Mouse (Mus musculus) urinary bladder, postnatal 4 days (tissue): ENCODE data around the gene Blzf1.

ENCODE experiments used
- DNase-seq, 2 experiments: peaks; one replicate each; pipeline ENCODE4 v3.0.0; 2021 to 2022; ENCODE audit warnings: low spot score in 2 of 2

Gene Blzf1

DNA sequence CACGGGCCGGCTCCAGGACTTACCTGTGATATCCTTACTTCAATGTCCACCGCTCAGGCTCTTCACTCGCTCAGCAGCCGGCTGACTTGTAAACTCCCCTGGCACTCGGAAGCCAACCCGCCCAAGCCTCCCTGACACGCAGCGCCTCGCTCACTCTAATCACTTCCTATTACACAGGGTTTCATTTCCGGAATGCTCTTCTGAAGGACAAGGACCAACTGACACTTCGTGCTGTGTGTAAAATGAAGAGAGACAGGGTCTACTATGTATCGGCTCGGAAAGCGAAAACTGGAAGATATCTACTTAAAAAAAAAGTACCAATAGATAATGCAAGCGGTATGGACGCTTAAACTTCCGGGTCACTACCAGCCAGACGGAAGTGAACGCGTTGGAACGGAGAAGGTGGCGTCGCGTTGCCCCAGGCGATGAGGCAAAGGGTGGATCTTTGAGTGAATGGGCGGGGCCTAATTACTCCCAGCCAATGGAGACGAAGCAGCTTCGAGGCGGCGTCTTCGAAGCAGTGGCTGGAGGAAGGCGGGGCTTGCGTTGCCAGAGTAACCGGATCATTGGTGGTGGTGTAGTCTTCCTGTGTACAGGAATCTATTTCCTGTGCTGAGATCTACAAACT is at the start of gene Blzf1:
Blzf1 (minus strand) TSS at position 366 of the 628 bp plus-strand sequence.
- peak; percentile 94 to 99 for DNase-seq

DNA sequence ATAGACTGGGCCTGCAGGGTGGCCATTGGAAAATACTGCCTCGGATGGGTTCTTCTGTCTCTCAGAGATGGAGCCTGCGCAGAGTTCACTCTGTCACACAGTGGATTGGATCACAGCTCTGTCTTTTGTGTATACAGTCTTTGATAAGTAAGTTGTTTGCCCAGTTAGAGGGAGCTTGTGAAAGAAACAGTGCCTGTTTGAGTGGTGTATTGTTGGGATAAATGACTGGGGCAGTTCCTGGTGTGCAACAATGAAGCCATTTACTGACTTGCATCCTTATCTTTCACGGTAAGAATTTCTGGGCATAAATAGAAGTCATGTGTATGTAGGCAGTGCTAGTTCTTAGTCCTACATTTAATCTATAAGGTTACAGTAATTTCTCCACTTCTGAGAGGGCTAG is 46.2 kb upstream of the Blzf1 start:
- no peak for DNase-seq

DNA sequence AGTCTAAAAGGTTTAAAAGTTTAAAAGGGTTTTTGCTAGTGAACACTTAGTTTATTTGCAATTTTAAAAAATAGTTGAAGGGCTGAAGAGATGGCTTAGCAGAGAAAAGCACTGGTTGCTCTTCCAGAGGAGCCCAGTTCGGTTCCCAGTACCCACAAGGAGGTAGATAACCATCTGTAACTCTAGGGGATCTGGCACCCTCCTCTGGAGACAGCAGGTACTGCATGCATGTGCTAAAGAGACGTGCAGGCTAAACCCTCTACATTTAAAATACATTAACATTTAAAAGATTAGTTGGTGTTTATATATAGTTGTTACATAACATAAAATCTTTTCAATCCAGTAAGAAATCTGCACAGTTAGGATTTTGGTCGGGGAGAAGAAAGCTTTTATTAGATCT is 34.9 kb upstream of the Blzf1 start:
- DNase-seq, result no peak

DNA sequence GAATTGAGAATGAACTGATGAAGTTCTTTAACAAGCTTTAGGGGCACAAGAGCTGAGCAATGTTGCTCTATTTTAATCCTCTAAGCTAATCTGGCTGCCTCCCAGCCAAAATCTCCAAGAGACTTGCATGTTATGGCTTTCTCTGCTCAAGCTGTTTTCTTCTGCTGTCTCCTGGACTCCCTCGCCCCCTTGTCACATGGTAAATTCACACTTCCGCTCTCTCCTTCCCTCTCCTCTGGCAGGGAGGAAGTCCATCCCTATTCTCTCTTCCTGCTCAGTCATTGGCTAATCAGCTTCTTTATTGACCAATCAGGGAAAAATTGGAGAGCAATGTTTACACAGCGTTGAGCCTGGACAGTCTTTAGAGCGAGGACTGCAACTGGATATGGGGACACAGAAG is 28.6 kb upstream of the Blzf1 start:
- no peak for DNase-seq

DNA sequence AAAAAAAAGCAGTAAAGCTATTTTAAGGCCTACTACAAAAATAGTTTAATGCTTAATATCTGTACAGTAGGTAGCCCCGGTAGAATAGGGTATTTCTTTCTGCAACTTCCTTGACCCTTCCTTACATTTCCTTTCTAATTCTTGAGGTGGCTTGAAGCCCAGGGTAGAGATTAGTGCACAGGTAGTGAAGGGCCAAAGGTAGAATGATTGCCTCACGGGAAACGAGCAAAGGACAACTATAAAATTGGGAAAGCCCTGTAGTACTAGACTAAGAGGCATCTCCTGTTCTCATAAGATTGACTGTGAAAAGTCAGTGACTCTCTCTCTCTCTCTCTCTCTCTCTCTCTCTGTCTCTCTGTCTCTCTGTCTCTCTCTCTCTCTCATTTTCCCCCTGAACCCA is 28.1 kb upstream of the Blzf1 start:
- no peak for DNase-seq

DNA sequence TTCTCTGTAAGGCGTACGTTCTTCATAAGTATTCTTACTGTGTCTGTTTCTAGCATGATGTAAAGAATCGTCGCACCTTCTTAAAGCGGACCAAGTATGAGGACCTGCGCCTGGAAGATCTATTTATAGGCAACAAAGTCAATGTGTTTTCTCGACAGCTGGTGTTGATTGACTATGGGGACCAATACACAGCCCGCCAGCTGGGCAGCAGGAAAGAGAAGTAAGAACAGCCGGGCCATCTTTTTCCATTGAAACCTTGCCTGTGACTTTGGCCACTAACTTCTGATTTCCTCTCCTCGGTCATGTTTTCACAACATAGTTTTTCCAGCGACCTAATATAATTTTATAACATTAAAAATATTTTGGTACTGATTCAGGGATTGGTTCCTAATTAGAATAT is 25.3 kb upstream of the Blzf1 start:
- no peak for DNase-seq

DNA sequence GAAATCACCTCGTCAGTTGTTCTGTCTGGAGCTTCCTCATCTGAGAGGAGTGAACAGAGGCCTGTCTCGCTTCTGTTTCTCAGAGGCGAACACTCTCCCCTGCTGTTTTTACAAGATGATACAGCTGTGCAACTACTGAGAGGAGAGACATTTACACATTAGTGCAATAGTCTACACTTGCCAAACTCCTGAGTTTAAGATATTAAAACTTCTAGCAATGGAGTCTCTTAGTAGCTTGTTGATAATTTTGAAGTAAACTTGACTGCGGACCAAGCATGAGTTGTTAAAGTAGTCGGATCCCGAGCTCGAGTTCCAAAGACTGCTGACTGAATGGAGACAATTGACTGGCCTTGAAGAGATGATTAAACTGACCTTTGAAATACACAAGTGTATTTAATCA is 20.5 kb upstream of the Blzf1 start:
- DNase-seq, result no peak

DNA sequence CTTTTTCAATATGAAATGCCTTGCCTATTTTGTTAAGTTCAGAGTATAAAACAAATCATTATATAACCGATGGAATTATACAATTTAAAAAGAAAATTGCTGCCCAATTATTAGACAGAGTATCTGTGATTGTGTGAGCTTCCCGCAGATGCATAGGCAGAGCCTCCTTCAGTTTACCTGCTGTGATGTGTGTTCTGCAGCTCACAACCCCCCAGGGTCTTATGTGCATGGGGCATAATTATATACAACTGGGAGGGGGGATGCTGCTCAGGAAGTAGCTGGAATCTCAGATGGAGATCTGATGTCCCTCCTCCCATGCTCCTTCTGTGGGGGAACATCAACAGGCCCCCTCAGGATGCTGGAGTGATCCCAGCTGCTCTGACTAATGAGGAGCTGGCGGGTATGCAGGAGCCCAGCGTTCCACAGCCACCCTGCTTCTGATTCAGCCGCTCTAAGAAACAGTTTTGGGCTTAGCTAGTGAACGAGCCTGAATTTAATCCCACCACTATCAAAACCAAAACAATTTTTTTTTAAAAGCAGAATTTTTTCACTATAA is 19.4 kb upstream of the Blzf1 start:
- DNase-seq, result no peak

DNA sequence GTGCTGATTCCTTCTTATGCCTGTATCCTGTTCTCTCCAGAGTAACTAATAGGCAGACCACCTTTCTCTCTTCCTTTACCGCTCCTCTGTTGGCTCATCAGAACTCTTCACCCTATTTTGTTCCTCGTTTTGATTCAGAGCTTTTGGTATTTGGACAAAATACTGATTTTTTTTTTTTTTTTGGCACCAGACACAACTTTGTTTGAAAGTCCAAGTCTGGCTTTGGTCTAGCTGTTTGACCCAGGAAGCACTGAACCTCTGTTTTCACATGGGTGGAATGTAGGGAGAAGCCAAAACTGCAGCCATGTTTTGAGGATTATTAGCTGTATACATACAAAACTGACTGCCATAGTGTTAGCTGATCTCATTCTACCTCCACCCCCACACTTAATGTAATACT is 17.6 kb upstream of the Blzf1 start:
- no peak for DNase-seq

DNA sequence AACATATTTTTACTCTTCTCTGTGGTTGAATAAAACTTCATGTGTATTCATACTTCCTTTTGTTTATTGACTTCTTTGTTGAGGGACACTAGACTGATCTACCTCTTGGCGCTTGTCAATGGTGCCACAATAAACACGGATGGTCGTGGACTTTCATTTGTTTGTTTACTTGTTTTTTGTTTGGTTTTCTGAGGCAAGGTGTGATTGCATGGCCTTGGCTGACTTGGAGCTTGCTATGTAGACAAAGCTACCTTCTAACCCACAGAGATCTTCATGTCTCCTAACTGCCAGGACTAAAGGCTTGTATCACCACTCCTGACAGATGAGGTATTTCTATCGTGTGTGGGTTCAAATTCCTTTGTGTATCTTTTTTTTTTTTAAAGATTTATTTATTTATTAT is 16.9 kb upstream of the Blzf1 start:
- no peak for DNase-seq

DNA sequence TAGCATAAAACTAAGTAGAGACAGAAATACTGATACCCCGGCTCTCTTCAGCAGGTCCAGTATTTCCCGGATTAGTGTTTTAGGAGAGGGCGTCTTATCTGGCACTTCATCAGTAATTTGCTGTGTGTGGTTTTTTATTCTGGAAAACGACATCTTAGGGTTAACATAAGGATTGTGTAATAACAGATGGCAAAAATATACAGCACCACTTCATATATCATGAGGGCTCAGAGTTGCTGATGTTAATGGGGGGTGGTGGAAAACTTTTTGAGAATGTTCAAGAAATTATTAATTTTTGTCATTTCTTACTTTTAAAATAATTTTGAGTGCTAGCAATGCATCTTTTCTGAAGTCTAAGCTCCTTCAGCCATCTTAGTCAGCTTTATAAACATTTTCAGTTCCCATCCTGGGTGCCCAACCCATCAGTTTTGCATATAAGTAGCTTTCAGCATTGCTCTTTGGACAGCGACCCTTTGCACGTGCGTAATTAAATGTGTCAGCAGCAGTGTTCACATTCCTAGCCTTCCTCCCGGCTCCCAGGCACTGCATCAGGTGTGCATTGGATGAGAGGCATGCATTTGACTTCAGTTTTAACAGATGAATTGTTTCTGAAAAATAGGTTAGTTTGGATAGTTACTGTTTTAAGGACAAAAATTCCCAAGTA is 15.8 kb upstream of the Blzf1 start:
- no peak for DNase-seq

DNA sequence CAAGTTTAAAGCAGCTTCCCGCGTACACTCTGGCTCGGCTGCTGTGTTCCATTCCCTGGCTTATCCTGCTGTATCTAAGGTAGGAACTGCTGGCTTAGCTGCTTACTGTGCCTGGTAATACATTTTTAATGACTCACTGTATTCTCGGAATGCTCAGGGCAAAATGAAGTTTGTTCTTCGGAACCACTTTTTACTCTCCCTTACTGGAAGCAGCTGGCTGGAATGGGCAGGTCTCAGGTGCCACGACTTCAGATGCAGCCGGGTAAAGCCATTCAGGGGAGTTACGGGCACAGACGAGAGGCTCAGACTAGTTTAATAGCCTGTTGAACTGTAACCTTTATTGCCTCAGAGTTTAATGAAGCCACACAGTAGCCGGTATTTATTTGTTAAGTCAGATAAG is 14.1 kb upstream of the Blzf1 start:
- DNase-seq, result no peak

DNA sequence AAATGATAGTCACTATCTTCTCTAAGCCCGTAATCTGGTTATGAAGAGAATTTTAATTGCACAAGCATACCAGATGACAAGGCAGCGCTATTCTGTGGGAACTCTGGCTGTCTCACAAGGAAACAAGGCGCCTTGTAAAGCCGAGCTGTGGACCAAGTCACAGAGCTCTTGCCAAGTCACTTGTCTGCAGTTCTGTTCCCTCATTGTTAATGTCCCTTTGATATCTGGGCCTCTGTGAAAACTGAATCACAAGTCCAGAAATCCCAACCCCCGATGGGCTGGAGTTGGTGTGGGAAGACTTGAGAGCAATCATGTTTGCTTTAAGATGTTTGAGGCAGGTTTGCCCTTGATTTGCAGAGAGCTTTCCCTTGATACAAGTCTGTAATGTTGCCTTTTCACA is 13.4 kb upstream of the Blzf1 start:
- DNase-seq, result no peak

DNA sequence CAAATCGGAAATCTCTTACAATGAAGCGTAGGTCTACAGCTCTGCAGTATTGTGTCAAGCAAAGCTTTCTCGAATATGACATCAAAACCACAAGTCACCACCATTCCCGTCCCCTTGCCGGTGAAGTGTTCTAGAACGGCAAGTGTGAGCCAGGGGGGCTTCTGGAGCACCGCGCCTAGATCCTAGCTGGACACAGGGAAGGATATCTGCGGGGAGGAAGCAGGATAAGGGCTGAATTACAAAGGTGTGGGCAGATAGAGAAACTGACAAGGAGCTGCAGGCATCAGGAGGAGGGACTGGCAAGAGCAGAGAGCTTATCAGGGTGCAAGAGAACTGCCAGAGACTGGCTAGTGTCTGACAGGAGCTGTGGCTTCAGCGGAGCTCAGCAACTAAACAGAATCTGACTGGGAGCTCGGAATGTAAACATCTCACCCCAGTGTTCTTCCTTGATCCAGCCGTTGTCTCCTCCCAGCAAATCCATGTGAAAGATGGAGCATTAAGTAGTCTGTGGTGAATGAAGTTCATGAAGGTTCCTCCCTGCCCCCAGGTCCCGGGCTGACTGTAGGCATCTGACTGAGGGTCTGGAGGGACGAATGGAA is 12.4 kb upstream of the Blzf1 start:
- no peak for DNase-seq

DNA sequence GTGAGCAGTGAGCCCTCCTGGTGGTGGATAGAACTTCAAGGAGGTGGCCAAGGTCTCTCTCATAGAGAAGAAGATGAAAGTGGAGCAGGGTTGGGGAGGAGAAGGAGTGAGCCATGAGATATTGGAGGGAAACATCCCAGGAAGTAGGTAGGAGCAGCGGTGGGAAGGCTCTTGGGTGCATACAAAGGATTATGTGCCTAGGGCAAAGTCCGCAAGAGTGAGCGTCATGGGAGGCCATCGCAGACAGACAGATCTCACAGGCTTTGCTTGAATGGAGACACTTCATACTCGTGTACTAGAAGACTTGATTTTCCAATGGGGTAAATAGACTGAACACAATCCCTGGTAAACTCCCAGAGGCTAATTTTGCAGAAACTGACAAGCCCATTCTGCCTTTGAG is 11.2 kb upstream of the Blzf1 start:
- no peak for DNase-seq

DNA sequence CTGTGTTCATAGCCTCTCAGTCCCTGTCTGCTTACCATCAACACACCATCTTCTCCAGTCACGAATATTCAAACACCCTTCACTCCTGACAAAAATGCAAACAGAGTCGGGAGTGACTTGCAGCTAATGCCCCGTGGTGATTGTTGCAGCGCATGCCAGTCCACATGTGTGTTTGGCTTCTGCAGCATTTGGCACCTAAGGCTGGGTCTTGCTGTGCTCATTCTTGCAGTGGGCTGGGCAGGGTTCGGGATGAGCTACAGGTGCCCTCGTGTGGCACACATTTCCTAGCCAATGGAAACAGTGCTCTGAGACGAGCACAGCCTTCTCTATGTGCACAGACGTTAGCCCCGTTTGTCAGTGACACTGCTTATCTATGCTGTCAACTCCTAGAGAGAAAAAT is 10.0 kb upstream of the Blzf1 start:
- DNase-seq, result no peak

DNA sequence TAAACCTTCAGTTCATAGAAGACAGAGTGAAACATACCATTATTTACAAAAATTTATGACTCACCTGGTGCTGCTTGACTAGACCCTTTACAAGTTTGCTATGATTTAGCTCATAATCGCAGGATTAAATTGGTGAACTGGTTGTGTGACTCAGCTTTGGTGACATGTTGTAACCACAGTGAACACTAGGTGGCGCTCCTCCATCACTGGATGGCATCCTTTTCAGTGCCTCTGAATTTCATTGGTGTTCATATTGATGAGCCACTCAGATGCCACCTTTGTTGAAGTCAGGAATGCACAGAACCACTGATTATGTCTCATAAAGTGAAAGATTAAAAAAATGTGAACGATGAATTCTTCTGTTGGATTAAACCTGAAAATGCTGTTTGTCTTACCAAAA is 9.4 kb upstream of the Blzf1 start:
- DNase-seq, result peak in 1 of 2 experiments; percentile 78

DNA sequence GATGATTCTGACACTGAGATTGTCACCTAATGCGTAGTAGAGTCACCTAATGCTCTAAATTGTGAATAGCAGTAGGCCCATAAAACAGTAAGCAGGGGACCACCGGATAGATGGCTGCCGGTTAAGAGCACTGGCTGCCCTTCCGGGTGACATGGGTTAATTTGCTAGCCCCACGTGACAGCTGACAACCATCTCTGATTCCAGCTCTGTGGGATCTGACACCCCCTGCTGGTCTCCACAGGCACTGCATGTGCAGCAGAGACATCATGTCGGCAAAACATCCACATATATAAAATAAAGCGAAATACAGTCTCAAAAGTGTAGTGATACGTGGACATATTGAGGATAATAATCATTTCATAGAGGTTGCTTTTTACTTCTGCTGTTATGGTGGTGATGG is 8.0 kb upstream of the Blzf1 start:
- no peak for DNase-seq

DNA sequence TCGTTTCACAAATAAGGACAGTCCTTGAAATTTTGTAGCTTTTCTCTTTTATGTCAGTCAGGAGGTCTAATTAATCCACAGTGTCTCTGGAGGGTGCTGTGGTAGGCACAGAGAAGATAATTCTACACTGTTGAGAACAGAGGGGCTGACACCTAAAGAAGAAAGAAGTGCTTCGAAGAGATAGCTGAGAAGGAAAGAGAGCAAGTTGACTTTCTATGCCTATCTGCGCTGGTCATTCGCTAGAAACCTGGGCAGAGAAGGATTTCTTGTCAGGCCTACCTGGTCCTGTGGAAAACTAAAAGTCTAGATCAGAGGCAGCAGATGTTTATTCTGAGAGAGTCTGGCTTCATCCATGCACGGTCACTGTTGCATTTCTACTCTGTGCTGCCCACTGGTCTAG is 6.8 kb upstream of the Blzf1 start:
- no peak for DNase-seq

DNA sequence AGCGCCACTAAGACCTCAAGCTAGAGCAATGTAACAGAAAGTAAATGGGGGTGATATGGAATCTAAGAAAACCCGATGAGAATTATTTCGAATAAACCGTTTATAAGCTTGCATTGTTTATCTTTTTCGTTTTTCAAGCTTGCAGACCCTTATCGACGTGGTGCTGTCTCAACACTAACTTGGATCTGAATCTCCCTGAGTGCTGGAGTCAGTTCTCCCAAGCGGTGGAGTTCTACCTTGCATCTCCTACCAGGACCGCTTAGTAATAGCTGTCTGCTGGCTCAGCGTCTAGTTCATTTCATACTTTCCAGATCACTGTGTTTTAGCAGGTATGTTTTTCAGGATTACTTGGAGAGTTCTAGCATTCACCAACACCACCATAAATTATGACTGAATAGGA is 633 bp upstream of the Blzf1 start:
- no peak for DNase-seq

DNA sequence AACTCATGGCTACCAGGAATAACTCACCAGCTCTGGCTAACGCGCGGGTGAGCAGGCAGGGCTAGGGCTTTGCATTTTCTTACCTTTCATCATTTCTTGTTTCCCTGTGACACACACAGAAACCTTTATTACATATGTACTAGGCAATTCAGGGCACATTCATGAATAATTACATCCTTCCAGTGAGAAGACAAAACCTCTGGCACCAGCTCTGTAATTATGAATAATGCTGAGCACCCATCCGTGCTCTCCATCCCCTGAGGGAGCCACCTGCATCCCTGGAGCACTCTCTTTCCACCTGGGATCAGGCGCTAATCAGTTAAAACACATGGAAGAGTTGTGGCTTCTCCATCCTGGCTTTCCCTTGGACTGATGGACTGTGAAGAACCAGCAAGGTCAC is 3.5 kb downstream of the Blzf1 start, which contains the start of gene Nme7:
Nme7 (plus strand) TSS at position 301 of the 400 bp plus-strand sequence.
- DNase-seq, result no peak

DNA sequence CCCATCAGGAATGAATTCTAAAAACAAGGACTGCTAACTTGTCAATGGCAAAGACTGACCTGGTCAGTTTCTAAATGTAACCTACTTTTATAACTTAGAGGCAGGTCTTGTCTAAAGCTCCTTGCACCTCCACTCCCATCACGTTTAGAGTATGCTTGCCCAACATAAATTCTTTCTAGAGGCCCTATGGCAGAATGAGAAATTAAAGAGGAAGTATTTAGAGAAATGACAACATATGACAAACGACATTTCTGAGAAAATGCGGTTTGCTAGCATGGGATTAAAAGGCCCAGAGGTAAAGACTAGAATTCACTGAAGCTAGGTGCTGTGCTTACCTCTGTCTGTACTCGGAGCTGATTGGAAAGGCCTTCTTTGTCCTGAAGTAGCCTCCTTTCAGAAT is 5.3 kb downstream of the Blzf1 start:
- no peak for DNase-seq

DNA sequence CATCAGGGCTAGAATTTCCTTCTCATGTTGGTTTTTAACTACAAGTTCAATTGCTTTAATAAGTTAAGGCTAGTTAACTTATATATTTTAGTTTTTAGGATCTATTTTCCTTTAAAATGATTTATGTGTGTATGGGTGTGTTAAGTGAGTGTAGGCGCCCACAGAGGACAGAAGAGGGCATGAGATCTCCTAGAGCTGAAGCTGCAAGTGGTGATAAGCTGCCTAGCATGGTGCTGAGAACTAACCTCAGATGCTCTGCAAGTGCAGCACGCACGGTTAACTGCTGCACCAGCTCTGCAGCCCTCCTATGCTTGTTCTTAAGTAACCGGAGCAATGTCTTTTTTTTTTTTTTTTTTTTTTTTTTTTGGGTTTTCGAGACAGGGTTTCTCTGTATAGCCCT is 10.8 kb downstream of the Blzf1 start:
- no peak for DNase-seq
